Mouse (Mus musculus) ES-Bruce4 (cell line): ENCODE results near the gene Tnk2.

Source experiments
- CTCF ChIP-seq: IDR thresholded peaks from one replicate; pipeline ENCODE4 v1.8.1; 2011; ENCODE audit warnings: low read depth, low read length
- POLR2A ChIP-seq: IDR thresholded peaks from one replicate; pipeline ENCODE4 v1.8.1; 2011; ENCODE audit warnings: low read length; ENCODE audit not compliant: insufficient read depth

GRCm38 (mm10) chr16:32640096-32640495 is 3.6 kb upstream of the Tnk2 start:
- TF ChIP-seq CTCF = no peak
- no peak for TF ChIP-seq POLR2A
